Mouse (Mus musculus) embryonic stem cell, embryonic (primary cell): ENCODE measurements around the gene Vmn1r3.
"Not testable (repeated sequence)": the region's sequence is repeated elsewhere in the genome, so short reads cannot be mapped to it uniquely, and the experiment has no call there.

Experiments used
- CTCF ChIA-PET, 4 experiments: fragments of 300-600 bp in 2 of 4; fragments of 350-600 bp in 2 of 4; sonication (Branson Sonifier 250); formaldehyde crosslinking; loops; one replicate each; lab custom pipeline; 2022; ENCODE audit warnings: inconsistent platforms in 2 of 4; lab: Charles Lee
- POLR2A ChIA-PET, 4 experiments: fragments of 300-600 bp in 2 of 4; fragments of 350-600 bp in 2 of 4; sonication (Branson Sonifier 250); formaldehyde crosslinking; loops; one replicate each; lab custom pipeline; 2022; ENCODE audit warnings: antibody characterized with exemption in 4 of 4, inconsistent platforms in 1 of 4; lab: Charles Lee

Vmn1r3 gene

GRCm38 (mm10) chr4:3153320-3153719 is 31.8 kb downstream of the Vmn1r3 start:
- CTCF ChIA-PET, POLR2A ChIA-PET: not testable (repeated sequence)

GRCm38 (mm10) chr4:3147926-3148325 is 37.2 kb downstream of the Vmn1r3 start:
- POLR2A ChIA-PET, CTCF ChIA-PET: not testable (repeated sequence)
